Mouse (Mus musculus) myocyte (in vitro differentiated cells): ENCODE measurements around the gene Eya4. TPM values are rescaled to one million over a fixed set of nuclear protein-coding genes. Genes with fewer than 3 reads are reported as not detected.

ENCODE experiments used
- H3K27me3 ChIP-seq: one replicate; pipeline ENCODE4 v1.6.1; 2011; ENCODE audit not compliant: control insufficient read depth, insufficient read depth, insufficient read length
- H3K36me3 ChIP-seq: one replicate; pipeline ENCODE4 v1.6.1; 2011; ENCODE audit not compliant: control insufficient read depth, insufficient read depth
- H3K4me2 ChIP-seq: one replicate; pipeline ENCODE4 v1.6.1; 2011; ENCODE audit warnings: low read depth, control low read depth
- H3K4me3 ChIP-seq: one replicate; pipeline ENCODE4 v1.5.1; 2011; ENCODE audit warnings: mild to moderate bottlenecking, control low read depth, moderate library complexity
- H3K79me2 ChIP-seq: one replicate; pipeline ENCODE4 v1.6.1; 2011; ENCODE audit not compliant: control insufficient read depth, insufficient read depth
- H3ac ChIP-seq: one replicate; pipeline ENCODE4 v1.6.1; 2011; ENCODE audit not compliant: control insufficient read depth, insufficient read length
- CEBPB ChIP-seq: IDR thresholded peaks from 2 replicates; pipeline ENCODE4 v1.6.1; 2011; ENCODE audit warnings: mild to moderate bottlenecking, moderate library complexity; ENCODE audit not compliant: poor library complexity, insufficient read depth, severe bottlenecking
- E2F4 ChIP-seq: IDR thresholded peaks from one replicate; pipeline ENCODE4 v1.6.1; 2011; ENCODE audit warnings: mild to moderate bottlenecking, control low read depth, moderate library complexity; ENCODE audit not compliant: insufficient read depth
- MAX ChIP-seq: IDR thresholded peaks from one replicate; pipeline ENCODE4 v1.6.1; 2011; ENCODE audit warnings: low read depth, mild to moderate bottlenecking, control low read depth
- MYOD1 ChIP-seq, 3 experiments: IDR thresholded peaks; one replicate each; pipeline ENCODE4 v1.6.1; 2011; ENCODE audit warnings: control low read depth in 2 of 3, low read depth in 2 of 3, mild to moderate bottlenecking in 2 of 3, moderate library complexity in 1 of 3; ENCODE audit not compliant: insufficient read length in 2 of 3, control insufficient read depth in 1 of 3
- MYOG ChIP-seq, 3 experiments: IDR thresholded peaks; one replicate each; pipeline ENCODE4 v1.6.1; 2011; ENCODE audit warnings: control low read depth in 2 of 3, low read depth in 2 of 3, mild to moderate bottlenecking in 2 of 3; ENCODE audit not compliant: insufficient read length in 2 of 3, control insufficient read depth in 1 of 3, insufficient read depth in 1 of 3
- POLR2A ChIP-seq: IDR thresholded peaks from one replicate; pipeline ENCODE4 v1.6.1; 2011; ENCODE audit warnings: low read depth, mild to moderate bottlenecking, control low read depth, moderate library complexity; ENCODE audit not compliant: insufficient read length
- POLR2AphosphoS2 ChIP-seq: IDR thresholded peaks from one replicate; pipeline ENCODE4 v1.6.1; 2011; ENCODE audit warnings: low read depth, control low read depth; ENCODE audit not compliant: insufficient read length
- REST ChIP-seq: IDR thresholded peaks from one replicate; pipeline ENCODE4 v1.6.1; 2011; ENCODE audit warnings: mild to moderate bottlenecking, control low read depth, moderate library complexity; ENCODE audit not compliant: insufficient read depth, insufficient read length
- SRF ChIP-seq: IDR thresholded peaks from one replicate; pipeline ENCODE4 v1.6.1; 2011; ENCODE audit warnings: low read depth; ENCODE audit not compliant: control insufficient read depth, insufficient read length
- TCF12 ChIP-seq: IDR thresholded peaks from one replicate; pipeline ENCODE4 v1.6.1; 2011; ENCODE audit warnings: mild to moderate bottlenecking, control low read depth; ENCODE audit not compliant: poor library complexity, insufficient read depth, severe bottlenecking
- TCF3 ChIP-seq: IDR thresholded peaks from one replicate; pipeline ENCODE4 v1.6.1; 2011; ENCODE audit warnings: low read depth, control low read depth; ENCODE audit not compliant: insufficient read length
- USF1 ChIP-seq: IDR thresholded peaks from one replicate; pipeline ENCODE4 v1.6.1; 2011; ENCODE audit warnings: low read depth, mild to moderate bottlenecking, control low read depth, moderate library complexity
- polyA plus RNA-seq: library from polyadenylated mRNA; unstranded; fragments of >200 nt; fragmentation: generic; extraction: Trizol; gene quantifications from one replicate; pipeline ENCODE4 v1.2.1, GENCODE M21; 2012; ENCODE audit warnings: missing spikeins

Eya4 gene
- polyA plus RNA-seq, 1 experiment: 8.8 TPM

DNA sequence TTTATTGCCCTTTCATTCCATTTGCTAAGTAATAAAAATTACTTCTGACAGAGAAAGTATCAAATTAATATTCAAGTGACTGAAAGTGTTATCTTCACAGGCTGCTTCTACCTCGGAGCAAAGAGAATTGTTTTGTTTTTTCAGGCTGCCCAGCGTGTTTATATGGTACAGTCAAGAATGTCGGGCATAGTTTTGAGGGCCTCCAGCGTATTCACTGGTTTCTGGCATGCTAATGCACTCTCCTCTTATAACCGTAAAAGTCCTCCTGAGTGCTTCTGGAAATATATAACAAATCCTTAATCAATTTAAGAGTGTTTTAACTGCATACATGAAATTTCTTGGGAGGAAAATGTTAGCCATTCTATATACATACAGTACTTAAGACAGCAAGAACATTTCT, 17.8 kb downstream of the Eya4 start:
- no peak for TF ChIP-seq CEBPB
- H3K4me2 ChIP-seq: no peak overlapping the region
- H3K4me3 ChIP-seq: no peak overlapping the region
- H3K36me3 ChIP-seq: peaks cover 6% of the 10 kb centered on the region
- no peaks in the 10 kb centered on the region for H3K27me3 ChIP-seq
- H3K79me2 ChIP-seq: peaks cover 78% of the 10 kb centered on the region
- no peak overlapping the region for H3ac ChIP-seq

DNA sequence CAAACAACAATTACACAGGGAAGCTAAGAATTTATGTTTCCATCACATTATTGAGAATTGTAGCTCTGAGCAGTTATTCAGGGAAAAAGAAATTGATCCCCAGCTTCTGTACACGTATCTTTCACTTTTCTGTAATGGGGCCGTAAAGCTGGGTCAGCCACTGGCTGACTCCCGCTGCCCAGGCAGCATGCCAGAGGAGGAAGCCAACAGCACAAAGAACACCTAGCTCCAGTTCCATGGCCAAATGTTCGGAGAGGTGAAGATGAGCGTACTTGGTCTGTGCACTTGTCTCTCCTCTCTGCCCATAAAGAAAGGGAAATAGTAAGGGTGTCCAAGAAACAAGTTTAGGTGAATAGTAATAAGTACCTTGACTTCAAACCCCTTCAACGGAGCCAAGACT, 22.9 kb downstream of the Eya4 start:
- Histone ChIP-seq H3K27me3 (no peaks in the 10 kb centered on the region), H3K79me2 (peaks cover 81% of the 10 kb centered on the region), H3K4me3 (no peak overlapping the region), H3K36me3 (peaks cover 13% of the 10 kb centered on the region), H3K4me2 (no peak overlapping the region), H3ac (no peak overlapping the region)
- no peak for TF ChIP-seq CEBPB
- no peak for TF ChIP-seq POLR2AphosphoS2
- no peak for TF ChIP-seq SRF
- no peak for TF ChIP-seq TCF12
- TF ChIP-seq MYOD1 (IDR thresholded peaks at IDR 0.05; ENCODE audit: control insufficient read depth in 1 of 3, insufficient read length in 2 of 3, low read depth in 2 of 3): no peak
- TF ChIP-seq REST: no peak
- TF ChIP-seq TCF3: no peak
- no peak for TF ChIP-seq MYOG (IDR thresholded peaks at IDR 0.05; ENCODE audit: control insufficient read depth in 1 of 3, insufficient read depth in 1 of 3, insufficient read length in 2 of 3, low read depth in 2 of 3)
- TF ChIP-seq USF1: no peak
- TF ChIP-seq POLR2A: no peak
- no peak for TF ChIP-seq MAX
- no peak for TF ChIP-seq E2F4

DNA sequence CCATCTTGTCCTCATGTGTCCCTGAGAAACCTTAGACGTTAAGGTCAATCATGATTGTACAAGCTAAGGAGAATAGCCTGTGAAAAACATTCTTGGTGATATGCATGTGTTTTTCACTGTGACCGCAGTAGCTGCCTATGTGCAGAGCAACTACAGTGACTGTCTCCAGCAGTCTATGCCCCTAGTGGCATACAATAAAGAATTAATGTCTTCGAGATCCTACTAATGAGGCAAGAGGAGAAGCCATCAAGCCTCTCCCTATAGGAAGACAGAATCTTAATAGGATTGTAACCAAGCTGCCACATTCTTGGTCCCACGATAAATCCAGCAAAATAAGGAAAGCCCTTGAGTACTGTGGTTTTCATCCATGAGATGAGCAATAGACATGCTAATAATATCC, 28.3 kb downstream of the Eya4 start:
- H3K4me3 ChIP-seq: no peak overlapping the region
- no peak overlapping the region for H3ac ChIP-seq
- peaks cover 64% of the 10 kb centered on the region for H3K79me2 ChIP-seq
- no peaks in the 10 kb centered on the region for H3K27me3 ChIP-seq
- no peak overlapping the region for H3K4me2 ChIP-seq
- no peak for TF ChIP-seq REST
- TF ChIP-seq CEBPB: no peak
- no peak for TF ChIP-seq MYOD1 (IDR thresholded peaks at IDR 0.05; ENCODE audit: control insufficient read depth in 1 of 3, insufficient read length in 2 of 3, low read depth in 2 of 3)
- no peak for TF ChIP-seq SRF
- no peak for TF ChIP-seq USF1
- TF ChIP-seq MYOG (IDR thresholded peaks at IDR 0.05; ENCODE audit: control insufficient read depth in 1 of 3, insufficient read depth in 1 of 3, insufficient read length in 2 of 3, low read depth in 2 of 3): no peak
- TF ChIP-seq POLR2A: no peak
- no peak for TF ChIP-seq TCF3
- no peak for TF ChIP-seq POLR2AphosphoS2
- TF ChIP-seq E2F4: no peak
- no peak for TF ChIP-seq MAX
- peaks cover 7% of the 10 kb centered on the region for H3K36me3 ChIP-seq

DNA sequence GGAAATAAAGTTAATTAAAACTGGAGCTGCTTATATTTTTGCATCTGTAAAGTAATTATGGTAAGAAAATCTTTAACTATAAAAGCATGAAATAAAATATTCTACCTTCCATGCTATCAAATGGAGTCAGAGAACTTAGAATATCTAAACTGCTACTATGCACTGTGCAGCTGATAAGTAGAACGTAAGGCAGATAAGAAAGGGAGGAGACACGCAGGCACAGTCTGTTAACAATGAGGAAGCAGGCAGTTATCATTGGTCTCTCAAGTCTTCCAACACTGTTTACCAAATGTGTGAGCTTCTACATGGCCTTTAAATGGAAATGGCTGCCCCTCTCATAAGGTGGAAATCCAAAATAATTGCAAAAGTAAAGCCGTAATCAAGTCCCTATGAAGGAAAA, 55.0 kb downstream of the Eya4 start:
- H3K4me3 ChIP-seq: no peak overlapping the region
- H3K27me3 ChIP-seq: no peaks in the 10 kb centered on the region
- H3K4me2 ChIP-seq: no peak overlapping the region
- H3K36me3 ChIP-seq: no peaks in the 10 kb centered on the region
- TF ChIP-seq SRF (no peak), POLR2A (no peak), REST (no peak), MYOG (IDR thresholded peaks at IDR 0.05; ENCODE audit: control insufficient read depth in 1 of 3, insufficient read depth in 1 of 3, insufficient read length in 2 of 3, low read depth in 2 of 3) (no peak), POLR2AphosphoS2 (no peak), MYOD1 (IDR thresholded peaks at IDR 0.05; ENCODE audit: control insufficient read depth in 1 of 3, insufficient read length in 2 of 3, low read depth in 2 of 3) (no peak), CEBPB (no peak)
- peaks cover 48% of the 10 kb centered on the region for H3K79me2 ChIP-seq
- no peak overlapping the region for H3ac ChIP-seq

DNA sequence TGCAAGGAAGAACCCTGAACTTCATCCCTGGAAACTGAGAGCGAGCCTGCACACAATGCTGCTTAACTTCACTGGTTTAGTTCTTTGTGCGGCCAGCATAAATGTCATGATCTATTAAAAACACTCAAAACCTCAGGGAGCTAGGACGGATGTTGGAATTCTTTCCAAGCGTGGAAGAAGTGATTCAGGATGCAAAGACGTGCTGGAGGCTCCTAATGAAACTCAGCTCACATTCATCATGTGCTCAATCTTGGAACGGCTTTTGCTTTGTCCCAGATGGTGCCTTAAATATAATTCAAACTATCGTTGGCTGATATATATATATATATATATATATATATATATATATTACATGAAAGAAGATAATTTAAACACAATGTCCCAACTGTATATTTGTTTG, 58.1 kb downstream of the Eya4 start:
- TF ChIP-seq CEBPB (no peak), MAX (no peak), POLR2A (no peak), POLR2AphosphoS2 (no peak), SRF (no peak), USF1 (no peak), MYOG (IDR thresholded peaks at IDR 0.05; ENCODE audit: control insufficient read depth in 1 of 3, insufficient read depth in 1 of 3, insufficient read length in 2 of 3, low read depth in 2 of 3) (no peak), TCF12 (no peak), TCF3 (no peak), MYOD1 (IDR thresholded peaks at IDR 0.05; ENCODE audit: control insufficient read depth in 1 of 3, insufficient read length in 2 of 3, low read depth in 2 of 3) (no peak), E2F4 (no peak), REST (no peak)
- Histone ChIP-seq H3K4me3 (no peak overlapping the region), H3K4me2 (no peak overlapping the region), H3K79me2 (peaks cover 65% of the 10 kb centered on the region), H3K27me3 (no peaks in the 10 kb centered on the region), H3K36me3 (no peaks in the 10 kb centered on the region), H3ac (no peak overlapping the region)
